Mouse (Mus musculus) heart, embryonic 16.5 days (tissue): ENCODE results near the gene Acy3. TPM values are rescaled to one million over a fixed set of nuclear protein-coding genes. Genes with fewer than 3 reads are reported as not detected.

Experiments
- ATAC-seq: fragments of 200-750 bp; cut with Nextera tagmentation; replicated peaks from 2 replicates; pipeline ENCODE4 v1.8.0; 2017; ENCODE audit warnings: moderate number of reproducible peaks; ENCODE audit not compliant: insufficient read depth, low FRiP score; ENCODE audit errors: extremely low read depth
- H3K27ac ChIP-seq: fragments of 300-500 bp; sonication (generic); 2 replicates; pipeline ENCODE4 v1.5.1; 2014; ENCODE audit warnings: mild to moderate bottlenecking, low read length, control low read depth, moderate library complexity
- H3K27me3 ChIP-seq: fragments of 300-500 bp; sonication (generic); 2 replicates; pipeline ENCODE4 v1.6.1; 2014; ENCODE audit warnings: low read length, mixed read lengths; ENCODE audit not compliant: control insufficient read depth, insufficient read depth
- H3K36me3 ChIP-seq: fragments of 300-500 bp; sonication (generic); 2 replicates; pipeline ENCODE4 v1.6.1; 2014; ENCODE audit not compliant: control insufficient read depth, insufficient read depth
- H3K4me1 ChIP-seq: fragments of 300-500 bp; sonication (generic); 2 replicates; pipeline ENCODE4 v1.6.1; 2014; ENCODE audit warnings: low read length, mixed read lengths; ENCODE audit not compliant: control insufficient read depth, insufficient read depth
- H3K4me2 ChIP-seq: fragments of 300-500 bp; sonication (generic); 2 replicates; pipeline ENCODE4 v1.6.1; 2014; ENCODE audit warnings: low read depth, mild to moderate bottlenecking, control low read depth, low read length
- H3K4me3 ChIP-seq: fragments of 300-500 bp; sonication (generic); 2 replicates; pipeline ENCODE4 v1.5.1; 2014; ENCODE audit warnings: mild to moderate bottlenecking, control low read depth, low read length
- H3K9ac ChIP-seq: fragments of 300-500 bp; sonication (generic); 2 replicates; pipeline ENCODE4 v1.6.1; 2014; ENCODE audit warnings: low read length, control low read depth
- H3K9me3 ChIP-seq: fragments of 300-500 bp; sonication (generic); replicated peaks from 2 replicates; pipeline ENCODE4 v1.6.1; 2016; ENCODE audit warnings: low read length; ENCODE audit not compliant: control insufficient read depth
- WGBS: fragments of 180-500 bp; shearing (Covaris S2); extraction: QIAGEN DNeasy Blood & Tissue Kit; methylation state at CpG from one replicate; pipeline ENCODE4 v1.1.7; 2014; 5-methylcytosine and 5-hydroxymethylcytosine counted together
- polyA plus RNA-seq: library from polyadenylated mRNA; unstranded; fragments of >200 nt; fragmentation: Nextera tagmentation; extraction: Ambion mirVana; gene quantifications from 2 replicates; pipeline ENCODE4 v1.2.1, GENCODE M21; 2015

Gene Acy3
- polyA plus RNA-seq, 1 experiment from 2014 or later, result 13.0 TPM

DNA sequence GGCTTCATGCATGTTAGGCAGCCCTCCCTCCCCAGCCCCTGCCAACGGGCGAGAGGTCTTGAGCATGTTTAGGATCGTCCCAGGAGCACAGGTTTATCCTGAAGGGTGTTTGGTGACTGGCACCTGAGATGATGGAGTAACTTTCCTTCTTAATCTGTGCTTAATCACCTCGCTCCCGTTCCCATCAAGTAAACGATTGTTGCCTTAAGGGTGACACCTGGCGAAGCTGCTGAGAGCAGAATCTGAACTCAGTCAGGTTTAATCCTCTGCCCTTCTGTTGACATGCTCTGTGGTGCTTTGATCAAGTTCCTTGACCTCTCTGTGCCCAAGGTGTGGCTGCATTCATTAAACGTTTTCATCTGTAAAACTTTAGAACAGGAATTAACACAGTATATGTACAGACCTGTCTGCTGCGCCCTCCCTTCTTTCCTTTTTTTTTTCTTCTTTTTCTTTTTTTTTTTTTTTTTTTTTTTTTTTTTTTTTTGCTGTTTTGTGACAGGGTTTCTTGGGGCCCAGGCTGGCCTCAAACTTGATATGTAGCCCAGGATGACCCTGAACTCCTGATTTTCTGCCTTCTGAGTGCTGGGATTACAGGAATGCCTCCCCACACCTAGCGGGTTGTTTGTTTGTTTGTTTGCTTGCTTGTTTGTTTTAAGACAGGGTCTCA lies 31.7 kb downstream of the Acy3 start:
- no peak for ATAC-seq

DNA sequence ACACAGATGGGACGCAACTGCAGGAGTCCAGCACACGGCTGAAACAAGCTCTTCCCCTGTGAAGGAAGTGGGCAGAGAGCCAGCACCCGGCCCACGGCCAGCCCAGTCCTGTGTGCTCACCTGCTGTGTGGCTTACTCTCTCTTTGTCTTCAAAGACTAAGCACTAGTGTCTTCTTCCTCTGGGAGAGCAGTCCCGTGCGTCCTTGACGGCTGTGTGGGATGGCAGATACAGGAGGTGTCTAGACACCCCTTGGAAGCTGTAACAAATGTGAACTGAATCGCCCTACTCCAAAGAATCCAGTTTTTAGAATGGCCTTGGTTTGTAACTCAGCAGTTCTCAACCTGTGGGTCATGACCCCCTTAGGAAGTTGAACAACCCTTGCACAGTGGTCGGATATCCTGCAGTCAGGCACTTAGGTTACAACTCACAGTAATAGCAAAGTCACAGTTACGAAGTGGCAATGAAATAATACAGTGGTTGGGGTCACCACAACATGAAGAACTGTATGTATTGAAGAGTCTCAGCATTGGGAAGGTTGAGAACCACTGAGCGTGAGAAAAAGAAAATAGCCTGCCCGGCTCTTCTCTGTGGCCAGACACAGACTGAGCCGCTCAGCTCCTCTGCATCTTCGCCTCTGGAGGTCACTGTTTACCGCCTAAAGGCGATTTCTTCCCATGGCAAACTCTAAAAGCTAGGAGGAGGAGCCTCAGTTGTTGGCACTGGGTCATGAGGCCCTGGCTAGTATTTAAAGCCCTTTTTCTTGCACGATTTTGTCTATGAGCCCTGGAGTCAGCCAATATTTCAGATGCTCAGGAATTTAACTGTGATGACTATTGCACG lies 32.6 kb downstream of the Acy3 start:
- 0 out of 2 replicates have a peak overlapping the region, but pooled peaks have one; percentile 5 for H3K4me2 ChIP-seq
- H3K4me3 ChIP-seq, result no peak overlapping the region
- no peaks in the 10 kb centered on the region for H3K9me3 ChIP-seq
- no peaks in the 10 kb centered on the region for H3K27me3 ChIP-seq
- H3K36me3 ChIP-seq, result no peaks in the 10 kb centered on the region
- 27% methylated on average over 18 of the region's 18 CpGs for WGBS
- no peak overlapping the region for H3K27ac ChIP-seq
- 0 out of 2 replicates have a peak overlapping the region, but pooled peaks have one; percentile 3 for H3K9ac ChIP-seq
- peaks cover 4% of the 10 kb centered on the region; the same call in 1 of the 2 replicates for H3K4me1 ChIP-seq
- ATAC-seq, result peak; percentile 85

More for the DNA sequence above, 31.7 kb downstream of the Acy3 start:
- Histone ChIP-seq H3K4me3 (no peak overlapping the region), H3K27ac (no peak overlapping the region), H3K4me1 (peaks cover 4% of the 10 kb centered on the region), H3K27me3 (no peaks in the 10 kb centered on the region), H3K9ac (no peak overlapping the region), H3K9me3 (no peaks in the 10 kb centered on the region), H3K36me3 (no peaks in the 10 kb centered on the region), H3K4me2 (no peak overlapping the region)
- WGBS, result 62% methylated on average over 10 of the region's 10 CpGs

DNA sequence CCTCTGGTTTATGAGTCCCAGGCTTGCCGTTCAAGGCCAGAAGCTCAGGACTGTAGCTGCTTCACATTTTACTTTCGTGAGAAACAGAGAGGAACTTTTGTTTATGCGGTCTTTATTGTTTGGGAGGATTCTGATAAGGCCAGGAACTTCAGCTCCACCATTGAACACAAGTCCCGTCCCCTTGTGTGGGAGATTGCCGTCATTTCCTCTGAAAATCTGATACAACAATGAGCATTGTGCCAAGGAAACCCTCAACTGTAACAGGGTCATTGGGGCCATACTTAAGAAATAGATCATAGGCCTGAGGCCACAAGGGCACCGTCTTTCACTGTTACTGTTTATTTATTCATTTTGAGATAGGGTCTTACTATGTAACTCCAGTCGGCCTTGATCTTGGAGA lies 36.8 kb downstream of the Acy3 start:
- Histone ChIP-seq H3K27ac (no peak overlapping the region; the same call in 1 of the 2 replicates), H3K4me1 (peaks cover 4% of the 10 kb centered on the region; the same call in 1 of the 2 replicates), H3K36me3 (no peaks in the 10 kb centered on the region), H3K4me2 (no peak overlapping the region), H3K4me3 (no peak overlapping the region), H3K9ac (no peak overlapping the region), H3K27me3 (no peaks in the 10 kb centered on the region), H3K9me3 (peaks cover 15% of the 10 kb centered on the region)
- WGBS, result 56% methylated on average over 7 of the region's 7 CpGs
- ATAC-seq, result no peak

DNA sequence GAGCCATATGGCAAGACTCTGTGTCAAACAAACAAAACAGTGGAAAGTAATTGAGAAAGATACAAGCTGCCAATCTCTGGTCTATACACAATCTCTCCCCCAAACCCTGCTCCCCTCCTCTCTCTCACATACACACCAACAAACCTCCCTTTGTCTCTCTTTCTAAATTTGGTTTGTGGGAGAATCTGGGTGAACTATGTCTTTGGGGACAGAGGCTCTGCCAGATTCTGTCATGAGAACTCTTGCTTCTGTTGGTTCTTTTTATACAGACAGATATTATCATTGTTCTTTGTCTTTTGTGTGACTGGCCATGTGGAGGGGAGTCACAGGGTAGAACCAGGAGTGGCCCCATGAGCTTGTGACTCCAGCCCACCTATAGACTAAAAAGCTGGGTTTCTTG lies 41.2 kb downstream of the Acy3 start:
- no peak overlapping the region for H3K4me3 ChIP-seq
- H3K36me3 ChIP-seq, result no peaks in the 10 kb centered on the region
- peaks cover 15% of the 10 kb centered on the region for H3K9me3 ChIP-seq
- no peak overlapping the region for H3K4me2 ChIP-seq
- no peak overlapping the region for H3K9ac ChIP-seq
- no peak overlapping the region for H3K27ac ChIP-seq
- no peak for ATAC-seq
- no peaks in the 10 kb centered on the region for H3K27me3 ChIP-seq
- no peaks in the 10 kb centered on the region for H3K4me1 ChIP-seq

- 45% methylated on average over 7 of the region's 7 CpGs for whole genome bisulfite sequencing
- Histone ChIP-seq H3K36me3 (peaks cover 2% of the 10 kb centered on the region), H3K4me3 (no peak overlapping the region)
Observed at GRCm38 (mm10) chr19:4032668-4033067, 46.3 kb downstream of the Acy3 start.

DNA sequence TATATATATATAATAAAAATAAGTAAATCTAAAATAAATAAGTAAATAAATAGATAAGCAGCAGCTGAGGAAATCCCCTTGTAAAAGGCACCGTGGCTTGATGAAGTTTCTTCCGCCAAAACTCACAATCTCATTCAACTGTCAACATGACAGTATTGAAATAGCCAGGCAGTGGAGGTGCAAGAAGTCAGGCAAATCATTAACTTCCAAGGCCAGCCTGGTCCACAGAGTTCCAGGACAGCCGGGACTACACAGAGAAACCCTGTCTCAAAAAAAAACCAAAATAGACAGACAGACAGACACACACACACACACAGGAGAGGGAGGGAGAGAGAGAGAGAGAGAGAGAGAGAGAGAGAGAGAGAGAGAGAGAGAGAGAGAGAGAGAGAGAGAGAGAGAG lies 46.9 kb downstream of the Acy3 start:
- H3K9me3 ChIP-seq, result no peaks in the 10 kb centered on the region
- no peak overlapping the region for H3K27ac ChIP-seq
- no peak for ATAC-seq
- H3K4me3 ChIP-seq, result no peak overlapping the region
- no peaks in the 10 kb centered on the region for H3K27me3 ChIP-seq
- peaks cover 2% of the 10 kb centered on the region for H3K36me3 ChIP-seq
- peaks cover 10% of the 10 kb centered on the region; the same call in 1 of the 2 replicates for H3K4me1 ChIP-seq
- H3K9ac ChIP-seq, result no peak overlapping the region
- 64% methylated on average over 3 of the region's 3 CpGs for WGBS
- H3K4me2 ChIP-seq, result no peak overlapping the region

More at GRCm38 (mm10) chr19:4032668-4033067, 46.3 kb downstream of the Acy3 start:
- Histone ChIP-seq H3K4me2 (no peak overlapping the region), H3K27ac (no peak overlapping the region), H3K9ac (no peak overlapping the region), H3K27me3 (no peaks in the 10 kb centered on the region), H3K9me3 (no peaks in the 10 kb centered on the region), H3K4me1 (peaks cover 9% of the 10 kb centered on the region; the same call in 1 of the 2 replicates)
- no peak for ATAC-seq

DNA sequence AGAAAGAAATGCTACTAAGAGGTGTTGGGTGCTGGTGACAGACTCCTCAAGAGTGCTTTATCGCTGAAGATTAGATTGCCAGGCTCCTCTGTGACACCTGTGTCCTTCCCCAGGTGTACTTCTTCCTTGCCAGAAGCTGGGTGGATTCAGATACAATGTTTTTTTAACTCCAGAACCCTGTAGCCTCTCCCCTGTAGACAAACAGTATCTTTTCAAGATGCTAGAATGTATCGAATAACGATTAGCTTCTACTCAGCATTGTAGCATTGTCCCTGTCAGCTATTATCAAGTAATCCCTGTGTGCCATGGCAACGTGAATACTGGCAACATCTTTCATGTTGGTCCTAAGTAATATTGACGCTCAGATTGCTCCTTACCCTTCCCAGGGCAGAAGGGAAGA lies 47.4 kb downstream of the Acy3 start:
- ATAC-seq, result no peak
- no peaks in the 10 kb centered on the region for H3K27me3 ChIP-seq
- WGBS, result 60% methylated on average over 5 of the region's 5 CpGs
- peaks cover 2% of the 10 kb centered on the region for H3K36me3 ChIP-seq
- peaks cover 12% of the 10 kb centered on the region; the same call in 1 of the 2 replicates for H3K4me1 ChIP-seq
- no peak overlapping the region for H3K4me2 ChIP-seq
- H3K27ac ChIP-seq, result no peak overlapping the region
- H3K9me3 ChIP-seq, result no peaks in the 10 kb centered on the region
- H3K9ac ChIP-seq, result no peak overlapping the region
- no peak overlapping the region for H3K4me3 ChIP-seq

DNA sequence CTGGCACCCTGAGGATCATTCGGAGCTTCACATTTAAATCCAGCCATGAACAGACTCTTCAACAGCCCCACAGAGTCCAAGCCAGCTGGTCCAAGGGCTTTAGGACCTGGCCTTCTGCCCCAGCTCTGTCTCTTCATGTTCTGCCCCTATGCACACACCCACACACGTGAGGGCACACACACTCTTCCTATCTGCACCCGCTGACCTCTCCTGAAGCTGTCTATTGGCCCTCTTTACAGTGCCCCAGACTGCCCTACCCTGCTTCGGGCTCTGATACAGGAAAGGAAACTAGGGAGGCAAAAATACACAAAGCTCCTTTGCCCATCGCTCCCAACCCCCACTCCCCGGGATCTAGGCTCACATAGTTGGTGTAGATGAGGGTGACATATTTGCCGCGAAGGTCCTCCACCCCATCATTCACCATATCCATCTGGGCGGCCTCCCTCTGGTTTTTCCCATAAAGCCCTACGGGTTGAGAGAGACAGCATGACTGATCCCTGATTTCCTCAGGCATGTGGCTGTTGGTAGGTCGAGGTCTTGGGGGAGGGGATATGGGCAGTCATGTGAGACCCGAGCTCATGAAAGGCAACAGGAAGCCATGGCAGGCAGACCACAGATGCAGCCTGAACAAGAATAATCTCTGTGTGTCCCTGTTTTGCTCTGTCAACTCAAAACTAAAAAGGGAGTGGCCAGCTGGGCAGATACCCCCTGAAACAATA lies 50.1 kb downstream of the Acy3 start:
- no peaks in the 10 kb centered on the region for H3K27me3 ChIP-seq
- H3K4me1 ChIP-seq, result peaks cover 12% of the 10 kb centered on the region; the same call in 1 of the 2 replicates
- ATAC-seq, result no peak
- peaks cover 2% of the 10 kb centered on the region for H3K36me3 ChIP-seq
- H3K4me3 ChIP-seq, result no peak overlapping the region
- WGBS, result 74% methylated on average over 12 of the region's 12 CpGs
- H3K4me2 ChIP-seq, result no peak overlapping the region
- H3K27ac ChIP-seq, result no peak overlapping the region
- no peak overlapping the region for H3K9ac ChIP-seq
- no peaks in the 10 kb centered on the region for H3K9me3 ChIP-seq
